Mouse (Mus musculus) lung, adult 2 months (tissue): ENCODE data around the gene AI837181. TPM values are rescaled to one million over a fixed set of nuclear protein-coding genes. Genes with fewer than 3 reads are reported as not detected.

Source experiments
- DNase-seq: peaks from one replicate; pipeline ENCODE4 v3.0.0; 2022
- H3K4me1 ChIP-seq: fragments of 200-500 bp; 2 replicates; pipeline ENCODE4 v1.6.1; 2011; ENCODE audit warnings: low read length; ENCODE audit not compliant: control insufficient read depth, insufficient read depth
- H3K4me3 ChIP-seq: fragments of 200-500 bp; replicated peaks from 2 replicates; pipeline ENCODE3; 2011; ENCODE audit warnings: low read depth, mild to moderate bottlenecking, control low read depth, low read length; ENCODE audit errors: extremely low read depth
- CTCF ChIP-seq: fragments of 200-500 bp; IDR thresholded peaks from 2 replicates; pipeline ENCODE4 v1.5.1; 2011; ENCODE audit warnings: mild to moderate bottlenecking, low read length, control low read depth; ENCODE audit not compliant: insufficient read depth
- POLR2A ChIP-seq: fragments of 200-500 bp; IDR thresholded peaks from 2 replicates; pipeline ENCODE4 v1.6.1; 2011; ENCODE audit warnings: low read depth, mild to moderate bottlenecking, control low read depth, low read length, borderline replicate concordance; ENCODE audit errors: extremely low read depth
- WGBS: fragments of 180-500 bp; shearing (Covaris S2); methylation state at CpG from one replicate; pipeline ENCODE4 v1.1.7; 2018; 5-methylcytosine and 5-hydroxymethylcytosine counted together
- polyA plus RNA-seq: library from polyadenylated mRNA; depleted of rRNA; stranded (reverse); fragments of >200 nt; gene quantifications from 2 replicates; pipeline ENCODE4 v1.2.3, GENCODE M21; 2012

The AI837181 gene
- polyA plus RNA-seq, 1 experiment, result 85.2 TPM

- DNase-seq, result no peak
- Histone ChIP-seq H3K4me3 (no peak overlapping the region), H3K4me1 (peaks cover 12% of the 10 kb centered on the region)
- 47% methylated on average over 5 of the region's 5 CpGs for WGBS
- 0 out of 2 replicates have a peak, but pooled peaks have one; percentile 26 for TF ChIP-seq POLR2A
- TF ChIP-seq CTCF, result no peak
Measured at GRCm38 (mm10) chr19:5411961-5412360, 13.0 kb upstream of the AI837181 start.

- DNase-seq, result no peak
- Histone ChIP-seq H3K4me3 (no peak overlapping the region), H3K4me1 (peaks cover 4% of the 10 kb centered on the region)
- TF ChIP-seq POLR2A (no peak), CTCF (no peak)
- 76% methylated on average over 4 of the region's 4 CpGs for WGBS
Measured at GRCm38 (mm10) chr19:5413840-5414239, 11.1 kb upstream of the AI837181 start.

- H3K4me3 ChIP-seq, result no peak overlapping the region
- no peak for DNase-seq
- no peak for TF ChIP-seq CTCF
- TF ChIP-seq POLR2A, result peak; percentile 71; the same call in 1 of the 2 replicates
- no peaks in the 10 kb centered on the region for H3K4me1 ChIP-seq
- WGBS, result 61% methylated on average over 2 of the region's 2 CpGs
Measured at GRCm38 (mm10) chr19:5414534-5414957, 10.4 kb upstream of the AI837181 start.

DNA sequence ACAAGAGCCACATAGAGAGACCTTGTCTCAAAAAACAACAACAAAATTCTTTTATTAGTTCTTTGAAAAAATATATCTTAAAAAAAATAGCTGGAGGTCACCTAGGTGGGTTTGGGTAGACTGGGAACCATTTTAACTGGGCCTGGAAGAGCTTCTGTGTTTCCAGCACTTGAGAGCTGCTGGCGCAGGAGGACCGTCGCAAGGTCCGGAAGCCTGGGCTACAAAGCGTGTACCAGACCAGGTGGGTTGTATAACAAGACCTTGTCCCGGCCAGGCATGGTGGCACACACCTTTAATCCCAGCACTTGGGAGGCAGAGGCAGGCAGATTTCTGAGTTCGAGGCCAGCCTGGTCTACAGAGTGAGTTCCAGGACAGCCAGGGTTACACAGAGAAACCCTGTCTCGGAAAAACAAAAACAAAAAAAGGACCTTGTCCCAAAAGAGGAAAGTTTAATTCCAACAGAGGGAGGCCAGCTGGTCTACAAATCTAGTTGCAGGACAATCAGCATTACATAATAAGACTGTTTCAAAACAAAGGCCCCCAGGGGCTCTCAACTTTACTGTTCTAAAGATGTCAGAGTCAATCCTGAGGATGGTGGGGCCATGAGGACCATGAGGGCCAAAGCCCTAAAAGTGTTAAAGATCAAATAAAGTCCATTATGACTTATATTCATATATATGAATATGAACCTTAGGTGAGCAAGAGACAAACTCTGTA, 6.0 kb upstream of the AI837181 start:
- Histone ChIP-seq H3K4me3 (no peak overlapping the region), H3K4me1 (peaks cover 8% of the 10 kb centered on the region)
- WGBS, result 92% methylated on average over 8 of the region's 8 CpGs
- TF ChIP-seq POLR2A (no peak), CTCF (no peak)
- no peak for DNase-seq

DNA sequence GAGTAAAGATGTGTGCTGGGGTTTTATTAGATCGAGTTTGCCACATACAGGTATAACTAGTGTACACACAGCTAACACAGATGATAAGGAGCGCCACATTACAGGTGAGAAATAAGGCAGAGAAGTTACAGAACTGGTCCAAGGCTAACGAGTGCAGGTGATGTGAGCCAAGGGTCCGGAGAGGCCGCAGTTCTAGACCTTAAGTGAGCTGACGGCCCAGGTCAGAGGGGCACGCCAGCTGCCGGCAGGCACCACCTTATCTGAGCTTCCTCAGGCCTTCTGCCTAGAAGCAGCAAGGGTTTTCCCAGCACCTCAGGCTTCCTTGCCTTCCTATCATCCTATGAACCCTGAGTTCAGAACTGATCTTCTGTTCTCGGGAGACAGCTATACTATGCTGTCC, 5.3 kb upstream of the AI837181 start:
- TF ChIP-seq CTCF (no peak), POLR2A (no peak)
- DNase-seq, result no peak
- Histone ChIP-seq H3K4me3 (no peak overlapping the region), H3K4me1 (peaks cover 8% of the 10 kb centered on the region)
- WGBS, result 93% methylated on average over 9 of the region's 9 CpGs

DNA sequence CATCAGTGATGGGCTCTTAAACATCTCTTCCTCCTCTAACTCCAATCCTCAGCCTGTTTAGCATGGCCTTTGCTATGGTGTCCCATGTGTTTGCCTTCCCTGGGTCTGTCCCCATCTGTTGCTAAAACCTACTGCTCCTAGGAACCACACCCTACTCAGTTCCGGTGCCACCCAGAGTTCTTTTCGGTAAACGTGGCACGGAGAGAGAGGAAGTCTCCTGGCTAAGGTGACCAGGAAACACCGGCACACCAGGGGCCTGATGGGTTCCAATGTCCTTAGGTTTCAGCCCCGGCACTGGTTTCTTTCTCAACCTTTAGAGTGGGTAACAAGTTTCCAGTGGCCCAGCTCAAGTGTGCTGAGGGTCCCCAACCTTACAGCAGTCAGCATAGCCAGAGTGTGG, 4.4 kb upstream of the AI837181 start:
- DNase-seq, result no peak
- H3K4me1 ChIP-seq, result peaks cover 8% of the 10 kb centered on the region
- H3K4me3 ChIP-seq, result no peak overlapping the region
- TF ChIP-seq CTCF (no peak), POLR2A (no peak)
- WGBS, result 75% methylated on average over 6 of the region's 6 CpGs

DNA sequence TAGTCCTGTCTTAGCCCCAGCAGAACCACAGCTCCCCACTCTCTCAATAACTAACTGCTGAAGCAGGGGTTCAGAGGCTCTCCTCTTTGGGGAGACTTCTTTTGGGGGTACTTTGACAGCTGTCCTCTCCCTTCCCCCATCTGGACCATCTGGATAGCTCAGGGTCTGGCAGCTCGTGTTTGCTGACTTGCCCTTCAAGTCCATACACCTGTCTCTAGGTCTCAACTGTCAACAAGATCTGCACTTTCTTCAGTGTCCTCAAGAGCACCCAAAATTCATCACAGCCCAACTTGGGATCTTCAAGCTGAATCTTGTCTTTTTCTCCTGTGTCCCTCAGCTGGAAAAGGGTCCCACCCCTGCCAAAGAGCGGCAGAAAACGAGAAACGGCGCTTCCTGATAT, 3.2 kb upstream of the AI837181 start:
- H3K4me3 ChIP-seq, result no peak overlapping the region
- H3K4me1 ChIP-seq, result peaks cover 17% of the 10 kb centered on the region
- DNase-seq, result no peak
- TF ChIP-seq POLR2A (no peak), CTCF (no peak)
- 90% methylated on average over 5 of the region's 5 CpGs for WGBS

GRCm38 (mm10) chr19:5422267-5422666, 2.7 kb upstream of the AI837181 start:
- H3K4me3 ChIP-seq, result no peak overlapping the region
- TF ChIP-seq POLR2A, result no peak
- TF ChIP-seq CTCF, result no peak
- no peak for DNase-seq
- 82% methylated on average over 10 of the region's 10 CpGs for WGBS
- peaks cover 17% of the 10 kb centered on the region for H3K4me1 ChIP-seq

DNA sequence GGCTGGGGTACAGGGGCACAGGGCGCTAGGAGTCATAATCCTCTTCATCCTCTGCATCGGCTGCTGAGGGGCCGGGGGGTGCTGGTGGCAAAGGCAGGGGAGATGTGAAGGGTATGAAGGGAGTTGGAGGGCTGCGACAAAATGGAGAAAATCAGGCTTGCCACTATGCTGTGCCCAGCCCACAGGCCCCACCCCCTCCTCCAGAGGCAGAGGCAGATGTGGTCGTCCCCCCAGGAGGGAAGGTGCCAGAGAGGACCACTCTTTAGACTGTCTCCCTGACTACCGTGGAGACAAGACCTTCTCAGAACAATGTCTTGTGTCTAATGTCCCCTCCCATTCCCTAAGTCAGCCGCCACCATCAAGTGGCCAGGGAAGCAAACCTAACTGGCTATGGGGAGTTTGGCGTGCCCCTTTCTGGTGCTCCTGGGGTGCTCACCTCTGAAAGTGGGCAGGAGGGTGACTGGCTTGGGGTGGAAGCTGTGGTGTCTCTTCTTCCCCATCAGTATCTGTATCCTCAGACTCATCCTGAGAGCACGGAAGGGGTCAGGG, 2.0 kb upstream of the AI837181 start:
- WGBS, result 75% methylated on average over 9 of the region's 9 CpGs
- DNase-seq, result no peak
- Histone ChIP-seq H3K4me1 (peaks cover 17% of the 10 kb centered on the region), H3K4me3 (no peak overlapping the region)
- TF ChIP-seq POLR2A (no peak), CTCF (no peak)

DNA sequence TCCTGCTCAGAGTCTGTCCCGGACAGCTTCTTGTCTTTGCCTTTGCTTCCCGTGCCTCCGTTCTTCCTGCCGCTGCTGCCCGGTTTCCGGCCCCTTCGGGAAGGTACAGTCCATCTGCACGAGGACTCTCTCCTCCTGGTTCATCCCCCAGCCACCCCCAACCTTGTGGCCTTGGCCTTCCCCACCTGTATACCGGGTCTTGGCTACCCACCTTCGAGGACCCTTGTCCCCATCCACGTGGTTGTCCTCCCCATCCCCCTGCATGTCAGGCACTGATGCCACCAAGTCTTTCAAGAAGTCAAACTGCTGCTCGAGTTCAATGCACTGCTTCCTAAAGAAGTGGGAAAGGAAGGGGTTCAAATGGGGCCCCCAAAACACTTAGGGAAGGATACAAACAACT, 1.4 kb upstream of the AI837181 start:
- TF ChIP-seq CTCF, result no peak
- TF ChIP-seq POLR2A, result peak; percentile 16; the same call in 1 of the 2 replicates
- WGBS, result 44% methylated on average over 12 of the region's 12 CpGs
- H3K4me1 ChIP-seq, result peaks cover 17% of the 10 kb centered on the region
- peak overlapping the region; percentile 98 for H3K4me3 ChIP-seq
- no peak for DNase-seq
